Mouse (Mus musculus): Measurements from ENCODE around the gene Lrrc37a. TPM values are rescaled to one million over a fixed set of nuclear protein-coding genes. Genes with fewer than 3 reads are reported as not detected.
"Not testable (repeated sequence)": the region's sequence is repeated elsewhere in the genome, so short reads cannot be mapped to it uniquely, and the experiment has no call there.

Lrrc37a gene
- not detected for total RNA-seq (2021)
- long read RNA-seq, experiment 1 = 0 reads
- long read RNA-seq, experiment 2 = 0 reads

DNA sequence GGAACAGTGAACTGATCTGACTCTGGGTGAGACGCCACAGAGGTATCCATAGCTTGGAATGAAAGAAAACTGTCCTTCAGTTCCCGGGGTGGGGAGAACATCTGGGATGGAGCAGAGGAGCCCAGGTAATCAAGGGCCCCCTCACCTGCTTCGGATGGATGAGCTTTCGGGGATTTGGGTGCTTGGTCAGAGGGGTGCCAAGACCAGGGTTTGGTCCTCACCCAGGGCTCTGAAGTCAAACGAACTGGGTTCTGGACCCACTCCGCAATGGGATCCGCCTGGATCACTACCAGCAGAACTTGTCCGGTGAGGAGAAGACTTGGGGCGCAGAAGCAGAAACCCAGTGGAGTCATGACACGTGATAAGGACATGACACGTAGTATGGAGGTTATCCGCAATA, at the start of gene Lrrc37a:
TSS of gene Lrrc37a (minus strand) at position 101 of the 400 bp plus-strand sequence.
- no peak within 1 kb of the TSS for H3K27ac ChIP-seq
- TF ChIP-seq CTCF (IDR thresholded peaks at IDR 0.05) = no peak
- no peak within 1 kb of the TSS for H3K4me3 ChIP-seq
- no peak for DNase-seq
- intact Hi-C loops (cut with DNase I) = no loop called here

- H3K4me3 ChIP-seq; DNase-seq; H3K27ac ChIP-seq; intact Hi-C loops (cut with DNase I): not testable (repeated sequence)
These were observed 30.6 kb upstream of the Lrrc37a start for GRCm38 (mm10) chr11:103534973-103535372.

DNA sequence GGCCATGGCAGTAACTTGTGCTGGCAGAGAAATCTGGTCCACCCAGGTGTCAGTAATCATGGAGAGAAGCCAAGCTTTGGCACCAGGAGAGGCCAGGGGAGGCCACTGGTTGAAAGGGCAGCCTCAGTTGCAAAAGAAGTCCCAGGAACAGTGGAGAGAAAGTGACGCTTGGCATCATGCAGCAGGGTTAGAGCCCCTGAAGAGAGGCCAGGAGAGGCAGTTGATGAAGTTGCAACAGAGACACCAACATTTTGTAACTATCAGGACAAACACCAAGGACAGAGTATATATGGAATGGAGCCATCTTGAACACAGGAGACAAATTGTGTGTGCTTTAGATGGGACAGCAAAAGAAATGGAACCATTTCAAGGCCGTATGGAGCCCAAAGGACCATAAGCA, 7.7 kb upstream of the Lrrc37a start:
- Histone ChIP-seq H3K27ac (no peak overlapping the region), H3K4me3 (no peak overlapping the region)
- no peak for TF ChIP-seq CTCF (IDR thresholded peaks at IDR 0.05)
- intact Hi-C loops (cut with DNase I) = no loop called here
- DNase-seq = no peak

GRCm38 (mm10) chr11:103464443-103464842, 40.0 kb downstream of the Lrrc37a start:
- Histone ChIP-seq H3K27ac (no peak overlapping the region), H3K4me3 (no peak overlapping the region)
- no peak for DNase-seq
- intact Hi-C loops (cut with DNase I) = no loop called here
- peak; percentile 57 for TF ChIP-seq CTCF (IDR thresholded peaks at IDR 0.05)

GRCm38 (mm10) chr11:103451105-103451504, 53.3 kb downstream of the Lrrc37a start:
- intact Hi-C loops (cut with DNase I) = not testable (repeated sequence)

GRCm38 (mm10) chr11:103449721-103450120, 54.7 kb downstream of the Lrrc37a start:
- H3K4me3 ChIP-seq; intact Hi-C loops (cut with DNase I); H3K27ac ChIP-seq; DNase-seq: not testable (repeated sequence)

More at GRCm38 (mm10) chr11:103451105-103451504, 53.3 kb downstream of the Lrrc37a start:
- H3K27ac ChIP-seq, DNase-seq, H3K4me3 ChIP-seq: not testable (repeated sequence)

DNA sequence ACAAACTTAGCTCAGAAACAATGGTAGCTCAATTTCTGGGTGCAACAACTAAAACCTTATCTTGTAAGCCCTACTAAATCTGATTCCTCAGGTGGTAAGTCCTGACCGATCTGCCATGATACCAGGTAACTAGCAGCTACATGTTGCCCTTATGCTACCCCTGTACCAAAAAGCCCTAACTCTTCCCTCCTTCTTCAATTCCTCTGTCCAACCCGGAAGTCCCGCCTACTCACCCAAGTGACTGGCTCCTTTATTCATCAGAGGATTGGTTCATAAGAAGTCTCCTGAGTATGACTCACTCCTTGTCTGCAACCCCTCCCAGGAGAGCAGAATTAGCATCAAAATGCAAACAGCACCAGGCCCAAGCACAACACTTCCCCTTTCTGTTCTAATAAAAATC, 60.7 kb downstream of the Lrrc37a start:
- TF ChIP-seq CTCF (IDR thresholded peaks at IDR 0.05) = no peak
- Histone ChIP-seq H3K27ac (no peak overlapping the region), H3K4me3 (no peak overlapping the region)
- intact Hi-C loops (cut with DNase I) = no loop called here
- no peak for DNase-seq

- no peak overlapping the region for H3K27ac ChIP-seq
- no peak for DNase-seq
- H3K4me3 ChIP-seq = no peak overlapping the region
- intact Hi-C loops (cut with DNase I) = no loop called here
- TF ChIP-seq CTCF (IDR thresholded peaks at IDR 0.05) = no peak
These were observed 68.1 kb downstream of the Lrrc37a start for GRCm38 (mm10) chr11:103436282-103436681.

DNA sequence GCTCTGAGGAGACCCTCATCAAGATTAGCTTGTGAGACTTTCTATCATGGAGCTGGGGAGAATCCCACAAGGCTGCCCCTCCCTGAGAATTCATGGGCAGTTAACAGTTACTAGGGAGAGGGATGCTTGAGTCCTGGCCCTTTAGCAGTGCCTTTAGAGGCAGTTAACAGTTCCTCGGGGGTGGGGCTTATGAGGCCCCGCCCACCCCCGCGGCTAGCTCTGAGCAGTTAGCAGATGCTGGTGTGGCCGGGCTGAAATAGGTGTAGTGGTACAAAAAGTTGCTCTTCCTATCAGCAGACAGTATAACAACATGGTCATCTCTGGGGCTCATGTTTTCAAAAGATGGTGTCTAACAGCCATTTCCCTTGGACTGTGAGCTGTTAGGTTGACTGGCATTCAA, 79.4 kb downstream of the Lrrc37a start:
- TF ChIP-seq CTCF (IDR thresholded peaks at IDR 0.05) = no peak
- no peak overlapping the region for H3K27ac ChIP-seq
- DNase-seq = no peak
- intact Hi-C loops (cut with DNase I) = no loop called here
- H3K4me3 ChIP-seq = no peak overlapping the region

GRCm38 (mm10) chr11:103419667-103420066, 84.7 kb downstream of the Lrrc37a start:
- intact Hi-C loops (cut with DNase I) = loop anchor here (10.0 kb wide), 1 partner anchor 255 kb away; no protein-coding TSS in a partner anchor
- no peak for DNase-seq
- no peak for TF ChIP-seq CTCF (IDR thresholded peaks at IDR 0.05)
- Histone ChIP-seq H3K4me3 (no peak overlapping the region), H3K27ac (peak overlapping the region; percentile 49; the same call in 1 of the 2 replicates)

GRCm38 (mm10) chr11:103419226-103419625, 85.2 kb downstream of the Lrrc37a start:
- TF ChIP-seq CTCF (IDR thresholded peaks at IDR 0.05) = no peak; the same call in 1 of the 2 replicates
- H3K27ac ChIP-seq = peak overlapping the region; percentile 49
- intact Hi-C loops (cut with DNase I) = loop anchor here (10.0 kb wide), 1 partner anchor 254 kb away; no protein-coding TSS in a partner anchor
- H3K4me3 ChIP-seq = no peak overlapping the region
- peak; percentile 22 for DNase-seq

DNA sequence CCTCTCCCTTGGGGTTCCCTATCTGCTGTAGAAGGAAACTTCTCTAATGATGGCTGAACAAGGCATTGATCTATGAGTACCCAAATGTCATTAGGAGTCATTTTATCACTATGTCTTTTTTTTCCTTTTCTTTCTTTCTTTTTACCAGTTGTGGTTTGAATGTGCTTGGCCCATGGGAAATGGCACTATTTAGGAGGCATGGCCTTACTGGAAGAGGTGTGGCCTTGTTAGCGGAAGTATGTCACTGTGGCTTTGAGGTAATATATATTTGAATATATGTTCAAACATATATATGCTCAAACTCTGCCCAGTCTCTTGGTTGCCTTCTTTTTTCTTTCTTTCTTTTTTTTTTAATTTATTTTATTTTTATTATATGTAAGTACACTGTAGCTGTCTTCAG, 90.9 kb downstream of the Lrrc37a start:
- Histone ChIP-seq H3K4me3 (no peak overlapping the region), H3K27ac (no peak overlapping the region; the same call in 1 of the 2 replicates)
- intact Hi-C loops (cut with DNase I) = loop anchor here (5.0 to 10.0 kb wide), 2 partner anchors 36 to 249 kb away; no protein-coding TSS in a partner anchor
- no peak for DNase-seq
- TF ChIP-seq CTCF (IDR thresholded peaks at IDR 0.05) = no peak

DNA sequence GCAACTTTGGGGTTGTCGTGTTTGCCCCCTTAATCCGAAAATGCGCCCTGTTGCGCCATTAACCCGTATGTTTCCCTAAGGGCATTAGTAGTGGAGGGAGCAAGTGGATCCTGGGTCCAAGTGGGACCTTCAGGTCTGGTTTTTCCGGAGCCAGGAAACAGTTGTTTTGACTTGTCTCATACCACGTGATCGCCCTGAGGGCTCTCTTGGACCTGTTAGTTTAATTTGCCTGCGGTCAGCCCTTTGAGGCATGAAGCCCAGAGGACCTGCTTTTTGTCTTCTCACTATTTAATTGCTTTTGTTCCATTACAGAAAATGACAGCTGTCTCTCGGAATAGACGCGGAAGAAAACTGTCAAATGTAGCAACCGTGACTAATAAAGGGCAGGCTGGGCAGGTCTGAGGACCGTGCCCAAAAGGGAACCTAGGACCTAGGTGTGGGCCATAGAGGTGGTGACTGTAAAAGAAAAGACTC, 91.4 kb downstream of the Lrrc37a start:
- TF ChIP-seq CTCF (IDR thresholded peaks at IDR 0.05) = no peak
- intact Hi-C loops (cut with DNase I) = loop anchor here (1.0 to 10.0 kb wide), 3 partner anchors 36 to 248 kb away; no protein-coding TSS in a partner anchor
- Histone ChIP-seq H3K27ac (peak overlapping the region; percentile 98), H3K4me3 (peak overlapping the region; percentile 99)
- DNase-seq = peak; percentile 22

Data from gastrocnemius, adult 2 months (tissue).